Mouse (Mus musculus): Measurements from ENCODE around the gene Glis3. TPM values are rescaled to one million over a fixed set of nuclear protein-coding genes. Genes with fewer than 3 reads are reported as not detected.
A peak's percentile ranks its signal among the peaks of the same experiment; 100 is the strongest.

The Glis3 gene
- total RNA-seq, 2 experiments from 2014 or later = 0.92 to 1.8 TPM

DNA sequence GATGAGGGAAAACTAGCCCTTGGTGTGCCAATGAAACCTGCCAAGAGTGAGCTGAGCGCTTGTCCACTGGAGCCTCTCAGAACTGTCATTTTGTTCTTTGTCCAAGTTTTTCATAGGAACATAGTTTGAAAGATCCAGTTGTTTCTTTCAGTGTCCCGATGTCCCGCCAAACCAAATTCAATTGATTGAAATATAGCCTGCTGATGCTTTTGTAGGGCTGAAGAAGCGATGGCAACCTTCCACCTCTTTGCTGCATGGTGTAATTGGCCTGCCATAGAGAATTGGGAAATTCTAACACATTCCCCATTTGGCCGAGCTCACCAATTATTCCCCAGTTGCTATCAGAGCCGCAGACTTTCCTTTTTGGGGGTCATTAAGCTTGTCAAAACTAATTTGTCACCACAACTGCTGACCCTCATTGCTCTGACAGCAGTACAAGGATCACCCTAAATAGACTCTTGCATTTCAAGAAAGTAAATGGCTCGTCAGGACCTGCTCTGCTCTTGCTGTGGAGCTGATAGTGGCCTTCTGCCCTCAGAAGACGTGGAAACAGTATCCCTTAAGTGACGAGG lies 299.1 kb downstream of the Glis3 start:
- peak in 1 of 2 experiments; percentile 22 for DNase-seq

DNA sequence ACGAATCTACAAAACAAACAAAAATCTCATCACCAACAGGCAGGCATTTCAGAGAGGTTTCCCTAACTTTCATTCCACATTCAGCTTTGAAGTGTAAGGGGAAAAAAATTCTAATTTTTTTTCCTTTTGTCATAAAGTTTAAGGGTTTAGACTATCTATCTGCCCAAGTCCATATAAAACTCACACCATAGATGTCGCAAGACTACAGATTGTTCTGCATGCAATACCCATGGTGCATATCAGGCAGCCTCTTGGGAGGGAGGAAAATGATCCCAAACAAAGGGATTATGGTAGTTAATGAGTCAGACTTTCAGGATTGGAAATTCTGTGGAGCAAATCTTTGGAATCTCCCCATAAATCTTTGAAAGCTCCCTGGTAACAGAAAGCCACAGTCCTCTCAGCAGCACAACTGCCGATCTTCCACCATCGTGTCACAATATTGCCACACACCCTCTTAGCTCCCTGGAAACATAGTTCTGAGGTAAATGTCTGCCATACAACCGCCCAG lies 302.0 kb downstream of the Glis3 start:
- no peak for DNase-seq

DNA sequence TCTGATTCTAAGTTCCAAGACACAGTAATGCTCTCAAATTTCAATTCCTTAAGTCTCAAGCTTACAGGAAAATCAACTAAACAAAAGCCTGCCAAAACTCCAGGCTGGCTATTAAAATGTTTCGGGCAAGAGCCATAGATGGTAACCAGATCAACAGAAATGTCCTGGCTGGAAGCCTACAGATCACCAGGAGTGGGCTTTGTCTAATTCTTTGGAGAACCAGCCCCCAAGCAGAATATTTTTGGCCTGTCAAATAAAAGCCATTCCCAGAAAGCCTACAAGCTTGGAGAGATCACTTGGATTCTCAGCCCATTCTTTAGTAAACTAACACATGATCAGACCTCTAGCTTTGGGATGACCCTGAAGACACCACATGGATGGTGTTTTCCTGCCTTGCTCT lies 303.5 kb downstream of the Glis3 start:
- no peak for DNase-seq

DNA sequence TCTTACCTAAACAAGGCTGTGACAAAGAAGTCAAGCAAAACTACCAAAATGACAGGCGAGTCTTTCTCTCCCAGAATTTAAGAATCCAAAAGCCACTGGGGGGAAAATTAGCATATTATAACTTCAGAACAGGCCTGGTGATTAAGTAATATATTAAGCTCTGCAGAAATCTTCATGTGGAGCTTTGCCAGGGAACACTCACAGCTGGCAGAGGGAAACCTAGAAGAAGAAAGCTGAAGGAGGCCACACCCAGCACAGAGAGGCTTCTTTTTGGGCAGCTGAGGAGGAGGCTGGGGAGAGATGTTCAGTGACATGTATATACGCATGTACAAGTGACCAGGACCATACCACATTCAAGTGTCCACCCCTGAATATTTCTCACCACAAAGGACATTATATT lies 304.1 kb downstream of the Glis3 start:
- DNase-seq = peak; percentile 16 to 27

DNA sequence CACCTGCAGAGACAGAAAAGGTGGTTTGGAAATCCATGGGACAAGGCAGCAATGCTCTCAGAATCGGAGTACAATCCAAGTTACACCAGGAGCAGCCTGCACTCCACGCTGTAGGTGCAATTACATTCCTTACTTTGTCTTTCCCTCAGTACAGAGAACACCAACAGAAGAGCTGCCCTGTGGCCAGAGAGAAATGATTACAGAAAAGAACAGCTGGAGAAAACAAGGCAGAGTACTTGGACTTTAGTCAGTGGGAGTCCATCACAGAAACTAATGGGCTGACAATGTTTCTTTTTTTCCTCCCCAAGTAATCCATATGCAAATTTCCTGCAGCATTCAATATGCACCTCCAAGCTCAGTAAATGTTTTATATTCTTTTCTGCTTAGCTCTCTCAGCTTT lies 305.4 kb downstream of the Glis3 start:
- no peak for DNase-seq

DNA sequence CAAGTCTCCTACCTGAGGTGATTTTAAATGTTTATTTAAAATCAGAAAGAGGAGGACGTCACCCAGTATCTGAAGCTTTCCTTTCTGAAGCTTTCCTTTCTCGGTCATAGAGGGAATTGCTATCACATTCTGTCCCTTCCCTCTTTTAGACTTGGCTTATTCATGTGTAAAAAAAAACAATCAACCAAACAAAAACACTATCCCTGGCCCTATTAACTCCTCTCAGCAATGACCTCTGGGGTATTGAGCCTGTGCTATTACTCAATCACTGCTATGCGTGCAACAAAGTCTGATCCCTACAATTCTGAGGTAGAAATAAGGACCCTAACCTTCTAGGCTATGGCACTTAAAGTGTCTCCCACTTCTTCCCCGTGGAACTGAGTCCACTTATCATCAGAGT lies 311.7 kb downstream of the Glis3 start:
- DNase-seq = no peak

DNA sequence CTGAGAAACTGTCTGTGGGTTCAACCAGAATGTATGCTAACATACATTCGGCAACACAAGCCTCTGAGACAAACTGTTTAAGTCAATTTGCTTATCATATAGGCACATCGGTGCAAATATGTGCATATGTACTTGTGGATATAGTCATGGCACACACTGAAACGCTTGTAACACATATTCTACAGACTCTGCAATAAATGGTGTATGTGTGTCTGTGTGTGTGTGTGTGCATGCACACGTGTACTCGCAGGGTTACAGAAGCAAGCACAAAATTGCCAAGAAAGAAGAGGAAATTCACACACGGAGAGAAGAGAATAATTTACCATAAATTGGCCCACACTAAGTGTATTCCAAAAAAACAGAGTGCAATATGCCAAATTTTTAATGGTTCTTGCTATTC lies 312.6 kb downstream of the Glis3 start:
- DNase-seq = no peak

DNA sequence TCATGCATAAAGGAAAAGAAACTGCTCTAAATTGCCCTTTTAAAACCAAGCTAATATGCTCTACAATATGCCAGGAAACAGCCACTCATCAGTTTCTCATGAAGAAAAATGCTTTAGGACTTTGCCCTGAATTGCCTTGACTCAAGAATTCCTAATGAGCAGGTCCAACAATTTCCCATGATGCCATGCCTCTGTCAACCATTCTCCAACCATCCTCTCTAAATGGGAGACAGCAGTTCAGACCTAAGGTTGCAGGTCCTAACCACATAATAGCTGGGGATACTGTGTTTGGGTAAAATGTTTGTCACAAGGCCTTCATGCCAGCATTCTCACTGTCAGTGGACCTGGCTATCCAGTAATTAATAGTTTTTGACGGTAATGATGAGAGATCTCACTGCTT lies 313.1 kb downstream of the Glis3 start:
- no peak for DNase-seq

DNA sequence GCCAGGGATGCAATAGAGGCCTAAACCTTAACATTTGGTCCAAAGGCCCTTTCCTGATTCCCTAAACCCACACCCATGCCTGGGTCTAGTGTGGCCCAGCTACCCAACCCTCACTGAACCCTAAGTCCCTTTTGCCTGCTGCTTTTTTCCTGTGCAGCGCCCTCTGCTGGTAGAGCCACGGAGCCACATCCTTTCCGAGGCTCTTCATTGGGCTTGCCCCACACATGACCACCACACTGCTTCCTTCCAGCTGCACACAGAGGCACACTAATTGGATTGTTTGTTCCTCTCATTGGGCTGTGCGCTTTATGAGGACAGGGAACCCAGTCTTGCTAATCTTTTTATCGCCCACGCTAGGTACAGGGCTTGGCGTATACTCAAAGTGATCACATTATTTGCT lies 314.0 kb downstream of the Glis3 start:
- peak in 1 of 2 experiments; percentile 17 for DNase-seq

DNA sequence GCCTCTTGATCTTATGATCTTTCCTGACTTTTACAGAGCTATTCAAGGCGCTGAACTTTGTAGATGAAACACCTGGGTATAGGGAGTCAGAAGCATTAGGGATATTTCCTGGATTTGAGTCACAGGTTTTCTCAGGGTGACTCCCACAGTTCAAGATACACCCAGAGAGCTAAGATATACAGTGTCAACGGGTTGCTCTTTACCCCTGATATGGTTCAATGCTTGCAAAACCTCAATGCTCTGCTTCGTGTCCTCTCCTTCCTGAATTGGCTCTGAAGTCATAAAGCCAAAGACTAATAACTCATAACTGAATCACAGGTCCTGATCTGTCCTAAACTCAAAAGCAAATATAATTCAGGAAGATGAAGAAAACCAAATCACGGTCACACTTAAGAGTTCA lies 319.0 kb downstream of the Glis3 start:
- DNase-seq = no peak

DNA sequence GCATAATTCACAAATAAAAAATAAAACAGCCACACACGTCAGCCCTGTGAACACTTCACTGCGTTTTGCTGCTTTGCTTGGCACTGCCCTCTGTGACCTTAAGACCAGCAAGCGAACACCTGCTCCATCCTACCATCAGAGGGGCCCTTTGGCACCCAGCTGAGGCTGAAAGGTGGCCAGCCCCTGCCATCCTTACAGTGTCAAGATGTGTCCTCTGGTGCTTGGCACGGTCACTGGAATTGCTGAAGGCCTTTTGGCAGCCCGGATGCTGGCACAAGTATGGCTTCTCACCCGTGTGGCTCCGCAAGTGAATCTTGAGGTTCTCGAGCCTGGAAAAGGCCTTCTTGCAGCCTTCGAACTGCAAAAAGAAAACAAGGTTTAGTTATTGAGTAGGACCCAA lies 322.3 kb downstream of the Glis3 start:
- no peak for DNase-seq

DNA sequence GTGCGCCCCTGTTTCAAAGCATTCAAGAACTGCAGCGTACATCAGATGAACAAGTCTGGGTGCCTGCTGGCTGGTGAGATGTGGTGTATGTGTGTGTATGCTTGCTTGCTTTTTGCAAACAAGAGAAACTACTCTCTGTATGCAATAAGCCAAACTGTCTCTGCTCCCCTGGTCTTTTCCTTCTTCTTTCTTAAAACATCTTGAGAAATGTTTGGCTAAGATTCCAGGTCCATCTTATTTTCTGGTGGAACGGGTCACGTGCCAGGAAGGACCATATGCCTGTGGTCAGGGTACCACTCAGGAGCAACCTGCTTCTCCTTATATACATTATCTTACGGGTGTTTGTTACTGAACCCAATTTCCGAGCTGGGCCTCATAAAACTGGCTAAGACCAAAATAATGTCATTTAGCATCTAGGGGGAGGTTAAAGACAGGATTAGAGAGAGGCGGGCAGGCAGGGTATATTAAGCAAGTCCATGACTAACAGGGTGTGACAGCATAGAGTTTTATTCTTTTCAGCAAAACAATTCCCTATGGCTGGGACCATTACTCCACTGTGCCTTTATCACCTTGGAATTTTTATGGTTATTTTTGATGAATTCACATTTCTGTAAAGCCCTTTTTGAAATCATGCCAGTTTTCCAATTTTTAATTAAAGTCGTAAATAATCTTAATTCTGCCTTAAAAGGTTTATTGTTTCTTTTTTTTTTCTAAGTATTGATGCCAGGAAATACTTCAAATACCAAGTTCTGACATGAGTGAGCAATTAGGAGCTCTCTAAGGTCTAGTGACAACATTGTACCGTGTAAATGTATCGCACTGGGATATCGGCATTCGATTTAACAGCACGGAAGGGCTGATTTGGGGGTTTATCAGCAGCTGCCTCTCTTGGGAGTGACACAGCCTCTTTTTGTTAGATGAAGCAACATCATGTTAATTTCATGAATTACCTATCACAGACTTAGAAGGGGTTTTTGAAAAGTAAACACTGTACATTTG lies 328.5 kb downstream of the Glis3 start:
- no peak for DNase-seq

DNA sequence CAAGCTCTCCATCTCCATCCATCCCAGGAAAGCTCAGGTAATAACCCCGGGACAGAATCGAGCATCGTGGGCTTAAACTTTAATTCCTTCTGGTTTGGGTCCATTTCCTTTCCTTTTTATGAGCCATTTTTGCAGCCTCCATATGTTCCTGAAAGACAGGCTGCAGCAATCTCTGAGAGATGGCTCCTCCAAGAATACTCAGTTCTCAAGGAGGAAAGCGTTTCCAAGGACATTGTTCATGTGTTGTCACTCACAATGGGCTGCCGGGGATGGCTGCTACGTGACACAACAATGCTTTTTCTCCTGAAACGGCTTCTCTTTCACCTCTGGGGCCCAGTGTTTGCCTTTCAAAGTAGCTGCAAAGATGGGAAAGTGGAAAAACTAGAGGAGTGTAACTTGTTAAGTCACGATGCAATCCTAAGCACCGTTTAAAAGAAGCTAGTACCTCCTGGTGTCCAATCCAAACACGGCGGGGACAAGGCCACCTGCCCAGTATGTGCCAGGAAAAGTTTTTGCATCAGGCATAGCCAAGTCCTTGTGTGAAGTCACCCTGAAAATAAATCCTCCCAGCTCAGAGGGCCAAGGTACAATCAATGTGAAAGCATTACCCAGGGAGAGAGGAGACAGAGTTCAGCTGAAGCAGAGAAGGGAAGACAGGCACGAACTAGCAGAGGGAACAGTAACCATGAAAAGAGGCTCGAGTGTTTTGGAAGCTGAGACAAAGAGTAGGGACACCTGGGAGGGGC lies 332.6 kb downstream of the Glis3 start:
- DNase-seq = no peak

DNA sequence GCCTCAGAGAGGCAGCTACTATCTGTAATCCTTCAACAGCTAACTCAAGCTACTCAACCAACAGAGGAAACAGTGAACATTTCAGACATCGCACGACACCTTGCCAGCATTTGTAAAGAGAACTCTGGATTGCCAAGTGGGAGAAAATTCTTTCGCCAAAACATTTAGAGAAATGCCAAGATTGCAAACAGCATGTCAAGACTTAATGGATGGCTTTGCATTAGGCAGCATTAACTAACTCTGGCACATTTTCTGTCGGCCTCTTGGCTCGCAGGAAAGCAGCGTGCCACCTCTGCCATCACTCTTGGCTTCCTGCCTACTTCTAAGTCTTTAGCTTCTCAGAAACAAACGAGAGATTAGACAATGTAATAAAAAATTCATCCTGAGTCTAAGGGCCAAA lies 336.2 kb downstream of the Glis3 start:
- no peak for DNase-seq

DNA sequence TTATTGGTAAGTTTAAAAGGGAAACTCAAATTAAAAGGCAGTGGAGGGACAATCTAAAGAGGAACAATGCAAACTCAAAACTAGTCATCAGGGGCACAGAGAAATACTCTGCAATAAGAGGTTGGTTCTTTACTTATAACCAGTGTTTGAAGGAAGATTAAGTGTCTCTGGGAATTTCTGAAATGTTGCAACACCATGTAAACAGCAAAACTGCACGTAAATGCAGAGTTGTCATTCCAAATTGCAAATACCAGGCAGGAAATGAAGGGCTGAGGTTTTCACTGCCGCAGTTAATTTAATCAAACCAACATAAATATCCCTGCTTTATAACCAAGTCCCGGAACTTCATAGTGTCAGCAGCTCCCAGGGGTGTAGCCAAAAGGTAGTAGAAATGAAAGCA lies 342.3 kb downstream of the Glis3 start:
- no peak for DNase-seq

DNA sequence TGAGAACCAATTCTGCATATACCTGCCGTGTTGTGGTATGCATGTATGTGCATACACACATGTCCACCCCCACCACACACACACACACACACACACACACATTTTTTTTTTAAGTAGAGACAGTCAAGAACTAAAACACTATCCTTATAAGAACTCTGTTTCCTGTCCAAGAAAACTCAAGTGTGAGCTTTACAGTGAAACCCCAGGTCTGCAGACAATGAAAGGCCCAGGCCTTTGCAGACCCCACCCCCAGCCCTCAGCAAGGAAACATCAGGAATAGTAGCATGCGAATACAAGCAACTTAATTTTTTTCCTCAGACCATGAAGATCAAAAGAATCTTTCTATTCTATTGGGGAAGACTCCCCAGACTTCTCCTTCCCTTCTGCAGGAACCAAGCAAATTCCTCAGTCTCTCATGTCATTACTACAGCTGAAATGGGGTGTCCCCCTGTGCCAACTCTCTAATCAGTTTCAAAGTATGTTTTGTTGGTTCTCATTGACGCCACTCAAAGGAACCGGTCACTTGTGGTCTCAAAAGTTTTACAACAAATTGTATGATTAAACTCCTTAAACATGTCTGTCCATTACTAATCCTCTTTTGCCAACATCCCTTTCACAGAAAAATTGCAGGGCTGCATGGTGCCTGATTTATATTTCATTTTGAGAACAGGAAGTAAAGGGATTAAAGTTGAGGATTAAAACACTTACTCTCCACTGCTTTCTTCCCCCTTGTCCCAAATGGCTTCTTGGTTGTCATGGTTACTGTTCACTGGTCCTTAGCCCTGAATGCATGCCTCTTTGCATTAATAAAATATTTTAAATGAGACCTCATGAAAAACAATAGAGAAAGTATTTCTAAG lies 343.0 kb downstream of the Glis3 start:
- no peak for DNase-seq

DNA sequence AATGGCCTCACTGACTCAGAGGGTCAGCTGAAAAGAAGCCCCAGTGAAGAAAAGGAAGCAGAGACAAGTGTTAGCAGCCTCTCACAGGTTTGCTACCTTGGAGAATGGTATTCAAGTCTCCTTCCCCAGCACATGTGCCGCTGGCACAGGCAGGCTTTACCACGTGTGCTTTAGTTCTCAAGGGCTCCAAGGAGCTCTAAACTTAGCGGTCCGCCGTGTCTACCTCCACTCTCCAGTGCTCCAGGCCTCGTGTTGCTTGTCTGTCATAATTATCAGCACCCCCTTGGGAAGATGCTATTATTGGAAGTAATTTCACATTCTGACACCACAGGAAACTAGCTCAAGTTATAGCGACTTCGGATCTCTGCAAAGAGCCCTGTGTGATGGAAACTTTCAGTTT lies 344.0 kb downstream of the Glis3 start:
- DNase-seq = peak; percentile 2 to 3

DNA sequence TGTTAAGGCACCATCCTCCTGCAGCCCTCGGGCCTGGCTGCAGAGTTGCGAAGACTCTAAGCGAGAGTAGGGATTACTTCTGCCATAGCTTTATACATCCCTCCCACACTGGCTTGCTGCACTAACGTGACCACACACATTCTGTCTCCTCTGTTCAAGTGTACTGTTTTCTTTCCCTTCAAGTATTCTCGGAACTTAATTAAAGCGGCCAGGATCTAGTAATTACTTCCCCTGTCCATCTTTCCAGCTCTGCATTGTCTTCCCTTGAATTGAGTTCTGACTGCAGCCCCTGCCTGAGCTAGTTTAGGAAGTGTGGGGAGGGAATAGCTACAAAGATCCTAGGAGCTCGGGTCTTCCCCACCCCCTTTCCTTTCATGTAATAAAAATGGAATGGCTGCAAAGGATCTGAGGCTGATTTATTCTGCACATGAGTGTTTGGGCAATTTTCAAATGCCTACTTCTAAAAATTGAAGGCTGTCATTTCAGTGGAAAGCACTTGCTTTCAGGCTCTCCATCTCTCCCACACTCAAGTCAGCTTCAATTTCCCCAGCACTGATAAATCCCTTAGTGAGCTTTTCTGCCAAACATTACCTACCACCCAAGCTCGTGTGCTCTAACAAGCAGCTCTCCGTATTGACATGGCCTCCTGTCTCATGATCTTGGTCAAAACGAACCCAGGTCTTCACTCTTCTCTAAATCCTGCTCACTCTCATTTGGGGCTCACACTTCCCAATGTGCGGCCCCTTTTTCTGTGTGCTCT lies 346.7 kb downstream of the Glis3 start:
- no peak for DNase-seq

DNA sequence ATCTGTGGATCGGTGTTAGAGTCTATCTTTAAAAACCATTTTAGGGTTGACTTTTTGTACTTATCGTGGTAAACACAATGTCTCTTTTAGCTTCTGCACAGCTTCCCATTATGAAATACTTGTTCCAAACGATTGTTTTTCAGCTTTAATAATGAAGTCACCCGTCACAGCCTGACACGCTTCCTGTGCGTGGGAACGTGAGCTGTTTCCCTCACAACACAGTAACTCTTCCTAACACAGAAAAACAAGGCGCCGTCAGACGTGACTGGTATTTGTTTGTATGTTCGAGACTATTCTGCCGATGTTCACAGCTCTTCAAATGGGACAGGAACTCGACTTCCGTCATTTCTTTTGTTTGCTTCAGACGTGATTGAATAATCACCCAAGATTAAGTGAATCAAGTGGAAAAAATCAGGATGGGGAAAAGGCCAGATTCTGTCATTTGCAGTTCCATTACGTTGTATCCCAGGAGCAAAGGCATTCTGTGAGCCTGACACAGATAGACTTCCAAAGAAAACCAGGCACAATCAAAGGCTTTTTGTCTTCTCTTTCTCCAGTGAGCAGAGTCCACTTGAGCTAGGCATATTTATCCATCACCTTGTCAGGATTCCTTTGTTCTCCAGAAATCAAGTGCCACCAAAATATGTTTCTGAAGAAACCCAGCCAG lies 351.3 kb downstream of the Glis3 start:
- DNase-seq = peak; percentile 25 to 30

DNA sequence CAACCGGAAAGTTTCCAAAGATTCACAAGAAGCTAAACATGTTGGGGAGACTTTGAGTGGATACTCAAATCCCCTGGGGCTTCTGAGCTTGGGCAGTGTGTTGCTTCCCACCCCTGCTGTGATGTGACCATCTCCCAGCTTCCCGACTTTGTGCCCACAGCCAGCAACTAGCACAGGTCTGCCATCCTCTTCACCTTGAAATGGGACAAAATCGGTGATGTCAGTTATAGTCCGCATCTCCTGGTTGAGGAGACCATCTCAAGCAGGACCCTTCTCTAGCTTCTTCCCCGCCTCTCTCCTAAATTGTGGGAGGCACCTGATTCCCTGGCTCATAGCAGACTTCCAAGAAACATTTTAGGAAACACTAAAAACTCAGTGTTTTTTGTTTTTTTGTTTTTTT lies 352.3 kb downstream of the Glis3 start:
- DNase-seq = no peak

All from heart, adult 18-20 months (tissue).